Mouse (Mus musculus) heart, postnatal 0 days (tissue): ENCODE results near the gene Alyref.

Experiments used
- CTCF ChIP-seq: IDR thresholded peaks from 2 replicates; pipeline ENCODE4 v1.5.1; 2016; ENCODE audit warnings: antibody characterized with exemption, control low read depth, low read depth
- EP300 ChIP-seq: IDR thresholded peaks from 2 replicates; pipeline ENCODE4 v1.6.1; 2016; ENCODE audit warnings: antibody characterized with exemption, low read depth

DNA sequence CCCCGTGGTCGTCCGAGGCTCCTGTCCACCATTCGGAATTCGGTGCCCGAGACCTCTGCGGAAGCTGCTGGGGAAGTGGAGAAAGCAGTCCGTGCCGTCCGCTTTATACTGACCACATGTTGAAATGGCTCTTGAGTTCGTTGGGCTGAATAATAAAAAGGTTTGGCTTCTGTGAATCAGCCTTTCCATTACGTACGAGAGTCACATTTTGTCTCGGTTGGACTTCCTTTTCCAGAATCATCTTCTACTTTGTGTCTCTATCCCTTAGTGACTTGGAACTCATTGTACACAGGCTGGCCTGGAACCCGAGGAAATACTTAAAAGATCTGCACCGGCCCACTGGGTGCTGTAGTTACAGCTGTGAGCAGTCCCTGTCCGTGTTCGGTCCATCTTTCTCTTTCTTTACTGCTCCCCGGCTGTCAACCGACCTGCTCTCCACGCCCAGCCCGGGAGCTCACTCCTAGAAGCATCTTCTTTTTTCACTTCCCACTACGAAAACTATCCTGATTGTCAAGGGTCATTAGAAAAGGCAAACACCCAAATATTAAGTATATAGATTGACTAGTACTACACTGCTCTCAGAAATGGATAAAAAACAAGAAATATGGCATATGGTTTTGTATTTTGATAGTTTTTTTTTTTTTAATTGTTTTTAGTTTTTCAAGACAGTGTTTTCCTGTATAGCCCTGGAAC lies 24.4 kb downstream of the Alyref start:
- no peak for TF ChIP-seq CTCF
- TF ChIP-seq EP300: no peak
